Mouse (Mus musculus): Measurements from ENCODE around the gene Ppp1r13b. TPM values are rescaled to one million over a fixed set of nuclear protein-coding genes. Genes with fewer than 3 reads are reported as not detected.
"Not testable (repeated sequence)": the region's sequence is repeated elsewhere in the genome, so short reads cannot be mapped to it uniquely, and the experiment has no call there.

The Ppp1r13b gene
- polyA plus RNA-seq, 1 experiment from 2014 or later, result 15.5 TPM

DNA sequence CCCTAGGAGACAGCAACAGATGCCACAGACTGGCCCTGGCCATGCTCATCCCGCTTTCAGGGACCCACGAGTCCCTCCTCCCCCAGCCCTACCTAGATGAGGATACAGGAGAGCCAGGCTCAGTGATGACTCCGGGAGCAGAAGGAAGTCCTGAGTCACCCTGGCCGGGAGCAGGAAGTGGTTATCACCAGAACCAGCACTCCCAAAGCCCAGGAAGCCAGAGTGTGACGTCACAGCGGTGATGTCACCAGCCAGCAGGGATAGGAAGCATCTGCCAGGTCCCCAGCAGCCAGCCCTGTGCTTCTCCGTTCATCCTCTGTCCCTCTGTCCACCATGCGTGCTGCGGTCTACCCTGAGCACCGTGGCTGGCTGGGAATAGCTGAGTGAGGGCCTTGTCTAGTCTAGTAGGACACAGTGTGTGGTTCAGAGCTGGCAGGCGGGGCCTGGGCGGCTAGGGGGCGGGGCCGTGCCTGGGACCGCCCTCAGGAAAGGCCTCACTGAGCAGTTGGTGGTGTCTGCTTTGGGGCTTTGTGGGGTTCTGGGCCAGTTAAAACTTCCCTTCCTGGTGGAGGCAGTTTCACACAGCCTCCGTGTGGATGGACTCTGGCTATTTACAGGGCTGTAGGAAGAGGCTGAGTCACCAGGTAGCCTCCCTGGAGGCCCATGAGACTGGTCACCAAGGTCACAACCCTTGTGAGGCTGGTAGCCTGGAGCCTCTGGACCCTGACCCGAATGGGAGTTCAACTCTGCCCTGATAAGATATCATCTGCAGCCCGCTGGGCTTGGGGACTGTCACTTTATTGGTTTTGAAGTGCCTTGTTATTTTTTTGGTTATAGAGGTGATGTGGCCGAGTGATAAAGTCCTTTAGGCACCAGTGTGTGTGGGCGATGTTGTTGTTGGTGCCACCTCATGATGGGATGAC is 36.4 kb upstream of the Ppp1r13b start:
- 0 out of 2 replicates have a peak overlapping the region, but pooled peaks have one; percentile 46 for H3K9ac ChIP-seq (ENCODE audit: low read length)
- not testable (repeated sequence) for H3K9me3 ChIP-seq (ENCODE audit: control insufficient read depth, low read length); H3K36me3 ChIP-seq (ENCODE audit: control insufficient read depth, insufficient read depth, low read length); H3K27me3 ChIP-seq (ENCODE audit: control insufficient read depth, insufficient read depth, low read length)
- H3K4me1 ChIP-seq (ENCODE audit: control insufficient read depth in 2 of 2, insufficient read depth in 2 of 2, low read length in 2 of 2), result peaks cover 21 to 24% of the 10 kb centered on the region in 2 experiments
- 49% methylated on average over 12 of the region's 20 CpGs for WGBS
- peak overlapping the region; percentile 69 to 95 for H3K27ac ChIP-seq (replicated peaks in 1 of 2; ENCODE audit: control insufficient read depth in 1 of 2, insufficient read depth in 1 of 2, low read depth in 2 of 2, low read length in 2 of 2)
- H3K4me2 ChIP-seq (ENCODE audit: low read length), result peak overlapping the region; percentile 38
- peak; percentile 57 for ATAC-seq (ENCODE audit: insufficient number of reproducible peaks, insufficient read depth, low FRiP score, low read depth)
- H3K4me3 ChIP-seq (ENCODE audit: control insufficient read depth in 1 of 2, insufficient read depth in 1 of 2, low read depth in 1 of 2, low read length in 2 of 2), result peak overlapping the region; percentile 6 to 14; a peak in 2 of 4 replicates

DNA sequence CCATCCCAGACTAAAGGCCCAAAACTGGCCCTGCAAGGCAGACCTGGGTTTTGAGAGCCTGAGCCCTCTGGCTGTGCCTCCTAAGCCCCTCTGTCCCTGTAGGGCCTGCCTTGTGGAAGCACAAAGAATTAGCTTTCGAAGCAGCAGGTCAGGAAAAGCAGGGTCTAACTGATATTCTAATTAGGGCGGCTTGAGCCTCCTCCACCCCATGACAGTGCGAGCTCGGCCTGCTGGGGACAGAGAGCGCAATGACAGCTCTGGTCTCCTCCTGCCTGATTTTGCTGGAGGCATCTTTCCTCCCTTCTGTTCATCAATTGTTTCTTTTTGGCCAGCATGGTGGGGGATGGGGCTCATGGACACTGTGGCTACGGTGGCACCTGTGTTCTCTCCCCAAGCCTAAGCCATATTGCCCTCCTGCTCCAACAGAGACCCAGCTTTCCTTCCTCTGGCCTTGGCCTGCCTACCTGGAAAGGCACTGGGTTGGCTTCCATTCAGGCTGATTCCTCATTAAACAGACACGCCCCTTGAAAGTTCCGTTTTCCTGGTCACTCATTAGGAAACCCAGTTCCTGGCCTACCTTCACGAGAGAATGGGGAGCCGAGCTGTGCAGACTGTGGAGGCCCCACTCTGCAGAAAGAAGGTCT is 35.6 kb upstream of the Ppp1r13b start:
- H3K27ac ChIP-seq (replicated peaks in 1 of 2; ENCODE audit: control insufficient read depth in 1 of 2, insufficient read depth in 1 of 2, low read depth in 2 of 2, low read length in 2 of 2), result peak overlapping the region; percentile 68 to 70
- no peak for ATAC-seq (ENCODE audit: insufficient number of reproducible peaks, insufficient read depth, low FRiP score, low read depth)
- H3K9me3 ChIP-seq (ENCODE audit: control insufficient read depth, low read length), result no peaks in the 10 kb centered on the region
- H3K4me3 ChIP-seq (ENCODE audit: control insufficient read depth in 1 of 2, insufficient read depth in 1 of 2, low read depth in 1 of 2, low read length in 2 of 2), result peak overlapping the region; percentile 6 to 14; a peak in 2 of 4 replicates
- H3K4me1 ChIP-seq (ENCODE audit: control insufficient read depth in 2 of 2, insufficient read depth in 2 of 2, low read length in 2 of 2), result peaks cover 27 to 30% of the 10 kb centered on the region in 2 experiments
- H3K36me3 ChIP-seq (ENCODE audit: control insufficient read depth, insufficient read depth, low read length), result no peaks in the 10 kb centered on the region
- WGBS, result 69% methylated on average over 10 of the region's 10 CpGs
- H3K9ac ChIP-seq (ENCODE audit: low read length), result peak overlapping the region; percentile 38; the same call in 1 of the 2 replicates
- peak overlapping the region; percentile 37 for H3K4me2 ChIP-seq (ENCODE audit: low read length)
- no peaks in the 10 kb centered on the region for H3K27me3 ChIP-seq (ENCODE audit: control insufficient read depth, insufficient read depth, low read length)

DNA sequence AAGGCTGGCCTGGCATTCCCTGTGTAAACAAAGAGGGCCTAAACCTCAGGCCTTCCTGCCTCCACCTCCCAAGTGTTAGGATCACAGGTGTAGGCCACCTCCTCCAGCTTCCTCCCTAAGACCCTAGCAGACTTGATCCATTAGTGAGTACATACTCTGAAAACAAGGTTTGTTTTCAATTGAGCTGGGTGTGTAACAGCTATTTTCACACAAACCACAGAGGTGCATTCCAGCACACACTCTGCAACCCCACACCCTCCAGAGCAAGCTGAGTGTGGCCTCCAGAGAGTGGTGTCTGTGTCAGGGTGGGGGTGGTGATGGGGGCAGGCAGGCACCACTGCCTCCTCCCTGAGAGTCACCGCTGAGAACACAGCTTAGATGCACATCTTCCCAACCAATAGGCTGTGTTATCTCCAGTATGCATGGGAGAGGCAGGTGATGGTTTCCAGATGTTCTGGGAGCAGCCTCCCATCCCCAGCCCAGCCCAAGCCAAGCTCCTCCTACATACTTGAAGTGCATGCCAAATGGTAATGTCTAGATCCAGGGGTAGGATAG is 30.8 kb upstream of the Ppp1r13b start:
- H3K9me3 ChIP-seq (ENCODE audit: control insufficient read depth, low read length), result no peaks in the 10 kb centered on the region
- H3K27me3 ChIP-seq (ENCODE audit: control insufficient read depth, insufficient read depth, low read length), result no peaks in the 10 kb centered on the region
- no peak overlapping the region for H3K4me3 ChIP-seq (ENCODE audit: control insufficient read depth in 1 of 2, insufficient read depth in 1 of 2, low read depth in 1 of 2, low read length in 2 of 2)
- no peak overlapping the region for H3K4me2 ChIP-seq (ENCODE audit: low read length)
- WGBS, result 0% methylated on average over 1 of the region's 1 CpGs
- H3K36me3 ChIP-seq (ENCODE audit: control insufficient read depth, insufficient read depth, low read length), result no peaks in the 10 kb centered on the region
- H3K9ac ChIP-seq (ENCODE audit: low read length), result no peak overlapping the region
- H3K4me1 ChIP-seq (ENCODE audit: control insufficient read depth in 2 of 2, insufficient read depth in 2 of 2, low read length in 2 of 2), result peaks cover 34 to 35% of the 10 kb centered on the region in 2 experiments
- H3K27ac ChIP-seq (replicated peaks in 1 of 2; ENCODE audit: control insufficient read depth in 1 of 2, insufficient read depth in 1 of 2, low read depth in 2 of 2, low read length in 2 of 2), result peak overlapping the region in 1 of 2 experiments; percentile 50; a peak in 2 of 4 replicates
- no peak; the same call in 1 of the 2 replicates for ATAC-seq (ENCODE audit: insufficient number of reproducible peaks, insufficient read depth, low FRiP score, low read depth)

DNA sequence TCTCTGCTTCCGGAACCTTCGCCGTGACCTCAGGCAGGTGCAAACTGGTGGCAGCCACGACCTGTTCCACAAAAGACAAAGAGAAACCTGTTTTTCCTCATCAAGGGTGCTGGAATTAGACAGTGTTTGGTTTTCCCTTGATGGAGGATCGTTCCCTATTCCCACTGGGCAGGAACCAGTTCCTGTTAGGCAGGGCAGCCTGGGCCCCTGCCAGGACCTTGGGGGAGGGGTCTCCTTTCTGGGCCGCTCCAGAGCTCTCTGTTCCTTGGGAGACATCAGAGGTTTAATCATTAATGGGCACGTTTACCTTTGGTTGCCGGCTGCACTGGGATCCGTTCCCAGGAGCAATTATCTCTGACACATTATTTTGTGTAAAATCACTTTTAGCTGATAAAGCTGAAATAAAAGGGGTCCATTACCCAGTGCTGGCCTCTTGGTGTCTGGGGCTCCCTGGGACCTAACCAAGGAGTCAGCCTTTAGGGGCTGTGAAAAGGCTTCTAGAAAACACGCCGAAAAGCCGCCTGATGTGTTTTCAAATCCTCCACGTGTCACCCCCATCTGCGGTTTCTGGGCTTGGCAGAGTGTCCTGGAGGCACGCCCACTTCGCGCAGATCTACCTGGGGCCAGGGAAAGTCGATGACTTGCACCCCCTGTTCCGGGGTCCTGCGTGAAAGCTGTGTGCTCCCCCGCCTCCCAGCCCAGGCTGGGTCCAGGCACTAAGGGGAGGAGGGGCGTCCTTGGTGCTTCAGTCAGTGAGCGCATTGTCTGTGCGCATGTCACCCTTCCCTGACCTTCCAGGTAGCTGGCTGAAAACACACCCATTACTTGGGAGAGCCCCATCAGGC is 29.0 kb upstream of the Ppp1r13b start:
- Histone ChIP-seq H3K27me3 (ENCODE audit: control insufficient read depth, insufficient read depth, low read length) (no peaks in the 10 kb centered on the region), H3K4me3 (ENCODE audit: control insufficient read depth in 1 of 2, insufficient read depth in 1 of 2, low read depth in 1 of 2, low read length in 2 of 2) (no peak overlapping the region), H3K9ac (ENCODE audit: low read length) (peak overlapping the region; percentile 38), H3K27ac (replicated peaks in 1 of 2; ENCODE audit: control insufficient read depth in 1 of 2, insufficient read depth in 1 of 2, low read depth in 2 of 2, low read length in 2 of 2) (peak overlapping the region in 1 of 2 experiments; percentile 21; a peak in 1 of 4 replicates), H3K9me3 (ENCODE audit: control insufficient read depth, low read length) (no peaks in the 10 kb centered on the region), H3K36me3 (ENCODE audit: control insufficient read depth, insufficient read depth, low read length) (no peaks in the 10 kb centered on the region), H3K4me1 (ENCODE audit: control insufficient read depth in 2 of 2, insufficient read depth in 2 of 2, low read length in 2 of 2) (peaks cover 40 to 45% of the 10 kb centered on the region in 2 experiments), H3K4me2 (ENCODE audit: low read length) (no peak overlapping the region)
- WGBS, result 46% methylated on average over 24 of the region's 24 CpGs
- no peak for ATAC-seq (ENCODE audit: insufficient number of reproducible peaks, insufficient read depth, low FRiP score, low read depth)

DNA sequence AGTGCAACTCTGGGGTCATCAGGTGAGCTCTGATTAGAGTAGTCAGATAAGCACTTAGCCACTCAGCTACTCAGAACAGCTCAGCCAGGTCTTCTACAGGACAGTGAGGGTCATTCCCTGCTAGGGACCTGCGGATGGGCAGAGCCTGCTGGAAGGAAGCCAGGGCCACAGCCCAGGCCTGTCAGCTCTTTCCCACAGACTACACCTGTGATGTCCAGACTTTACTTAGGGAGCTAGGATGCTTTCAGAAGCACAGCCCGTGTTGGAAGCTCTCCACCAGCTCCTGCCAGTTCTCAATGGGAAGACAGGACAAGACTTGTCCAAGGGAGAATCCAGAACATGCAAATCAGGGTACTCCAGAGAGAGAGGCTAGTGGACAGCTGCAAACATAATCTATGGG is 26.1 kb upstream of the Ppp1r13b start:
- Histone ChIP-seq H3K9me3 (ENCODE audit: control insufficient read depth, low read length) (no peaks in the 10 kb centered on the region), H3K36me3 (ENCODE audit: control insufficient read depth, insufficient read depth, low read length) (no peaks in the 10 kb centered on the region), H3K4me1 (ENCODE audit: control insufficient read depth in 2 of 2, insufficient read depth in 2 of 2, low read length in 2 of 2) (peaks cover 41 to 44% of the 10 kb centered on the region in 2 experiments), H3K27me3 (ENCODE audit: control insufficient read depth, insufficient read depth, low read length) (no peaks in the 10 kb centered on the region), H3K4me2 (ENCODE audit: low read length) (no peak overlapping the region), H3K4me3 (ENCODE audit: control insufficient read depth in 1 of 2, insufficient read depth in 1 of 2, low read depth in 1 of 2, low read length in 2 of 2) (no peak overlapping the region), H3K9ac (ENCODE audit: low read length) (no peak overlapping the region), H3K27ac (replicated peaks in 1 of 2; ENCODE audit: control insufficient read depth in 1 of 2, insufficient read depth in 1 of 2, low read depth in 2 of 2, low read length in 2 of 2) (no peak overlapping the region)
- 57% methylated on average over 2 of the region's 2 CpGs for WGBS
- ATAC-seq (ENCODE audit: insufficient number of reproducible peaks, insufficient read depth, low FRiP score, low read depth), result no peak

DNA sequence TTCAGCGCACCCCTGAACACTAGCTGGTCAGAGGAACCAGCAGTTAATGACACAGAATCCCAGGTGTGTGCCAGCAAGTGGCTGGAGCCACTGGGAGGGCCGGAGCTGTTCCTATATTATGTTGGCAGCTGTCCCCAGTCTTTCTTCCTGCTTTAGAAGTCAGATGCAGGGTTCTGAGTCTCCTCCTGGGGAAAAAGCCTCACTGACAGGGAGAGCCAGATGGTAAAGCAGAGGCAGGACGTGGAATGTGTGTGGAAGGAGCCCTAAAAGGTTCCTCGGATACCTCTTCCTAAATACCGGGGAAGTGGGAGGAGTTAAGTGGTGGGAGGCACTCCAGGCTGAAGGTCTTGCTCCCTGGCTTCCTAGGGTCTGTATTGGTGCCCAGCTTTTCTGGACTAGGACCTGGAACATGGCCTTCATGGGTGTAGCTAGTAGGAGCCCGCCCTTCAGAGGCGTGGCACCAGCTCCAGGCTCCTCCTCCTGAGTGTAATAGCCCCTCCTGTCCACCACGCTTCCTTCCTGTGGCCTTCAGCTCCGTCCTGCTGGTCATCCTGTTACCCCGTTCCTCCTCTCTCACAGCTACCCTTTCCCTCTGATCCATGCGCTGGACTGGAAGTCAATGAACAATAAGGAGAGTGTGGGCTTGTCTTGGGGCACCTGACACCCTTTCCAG is 25.3 kb upstream of the Ppp1r13b start:
- H3K27ac ChIP-seq (replicated peaks in 1 of 2; ENCODE audit: control insufficient read depth in 1 of 2, insufficient read depth in 1 of 2, low read depth in 2 of 2, low read length in 2 of 2), result peak overlapping the region; percentile 19 to 49; a peak in 3 of 4 replicates
- H3K4me2 ChIP-seq (ENCODE audit: low read length), result no peak overlapping the region
- no peak overlapping the region for H3K9ac ChIP-seq (ENCODE audit: low read length)
- H3K4me3 ChIP-seq (ENCODE audit: control insufficient read depth in 1 of 2, insufficient read depth in 1 of 2, low read depth in 1 of 2, low read length in 2 of 2), result no peak overlapping the region
- 59% methylated on average over 11 of the region's 11 CpGs for WGBS
- peaks cover 35% of the 10 kb centered on the region in 2 experiments for H3K4me1 ChIP-seq (ENCODE audit: control insufficient read depth in 2 of 2, insufficient read depth in 2 of 2, low read length in 2 of 2)
- no peaks in the 10 kb centered on the region for H3K36me3 ChIP-seq (ENCODE audit: control insufficient read depth, insufficient read depth, low read length)
- H3K27me3 ChIP-seq (ENCODE audit: control insufficient read depth, insufficient read depth, low read length), result no peaks in the 10 kb centered on the region
- ATAC-seq (ENCODE audit: insufficient number of reproducible peaks, insufficient read depth, low FRiP score, low read depth), result peak; percentile 37
- no peaks in the 10 kb centered on the region for H3K9me3 ChIP-seq (ENCODE audit: control insufficient read depth, low read length)

Data from heart, embryonic 14.5 days (tissue).